Mouse (Mus musculus) kidney, adult 11 months (tissue): Measurements from ENCODE around the gene Slc43a3.
"Not testable (repeated sequence)": the region's sequence is repeated elsewhere in the genome, so short reads cannot be mapped to it uniquely, and the experiment has no call there.

Experiments used
- DNase-seq: peaks from one replicate; pipeline ENCODE4 v3.0.0; 2022

The Slc43a3 gene

DNA sequence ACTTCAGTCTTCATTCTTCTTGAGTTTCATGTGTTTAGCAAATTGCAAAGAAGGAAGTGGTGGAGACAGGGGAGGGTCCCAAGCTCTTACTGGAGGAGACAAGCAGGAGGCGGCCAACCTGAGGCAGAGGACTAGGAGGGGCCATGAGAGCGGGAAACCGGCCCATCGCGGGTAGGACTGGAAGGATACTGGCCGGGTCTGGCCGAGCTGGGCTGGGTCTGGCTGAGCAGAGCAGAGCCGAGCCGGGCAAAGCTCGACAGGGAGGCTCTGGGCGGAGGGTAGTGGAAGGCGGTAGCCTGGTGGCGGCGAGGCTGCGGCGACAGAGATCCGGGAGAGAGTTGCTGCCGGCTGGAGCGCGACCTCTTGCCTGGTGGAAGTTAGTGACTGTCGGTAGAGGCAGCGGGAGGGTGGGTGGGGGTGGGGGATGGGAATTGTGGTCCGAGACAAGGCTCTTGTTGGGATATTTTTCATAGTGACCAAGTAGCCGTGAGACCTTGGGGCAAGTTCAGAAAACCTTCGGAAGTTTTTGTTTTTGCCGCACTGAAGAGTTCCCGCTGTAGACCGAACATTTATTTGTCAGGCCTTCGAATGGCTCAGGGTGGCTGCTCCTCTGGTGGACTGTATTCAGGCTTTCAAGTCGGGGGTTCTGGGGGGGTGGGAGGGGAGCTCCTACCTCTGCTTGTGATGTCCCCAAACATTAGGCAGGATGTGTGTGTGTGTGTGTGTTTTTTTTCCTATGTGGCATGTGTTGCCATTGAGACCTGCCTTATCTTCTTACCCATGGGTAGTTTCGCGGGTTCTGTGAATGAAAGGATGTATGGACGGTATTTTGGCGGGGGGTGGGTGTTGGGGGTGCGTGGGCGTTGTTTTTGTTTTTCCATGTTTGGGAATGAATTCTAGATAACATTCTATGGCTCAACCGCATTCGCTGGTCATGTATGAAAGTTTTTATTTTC lies at the start of gene Slc43a3:
Gene Slc43a3 (plus strand): TSS at position 106 of the 956 bp plus-strand sequence.
- peak; percentile 80 for DNase-seq

DNA sequence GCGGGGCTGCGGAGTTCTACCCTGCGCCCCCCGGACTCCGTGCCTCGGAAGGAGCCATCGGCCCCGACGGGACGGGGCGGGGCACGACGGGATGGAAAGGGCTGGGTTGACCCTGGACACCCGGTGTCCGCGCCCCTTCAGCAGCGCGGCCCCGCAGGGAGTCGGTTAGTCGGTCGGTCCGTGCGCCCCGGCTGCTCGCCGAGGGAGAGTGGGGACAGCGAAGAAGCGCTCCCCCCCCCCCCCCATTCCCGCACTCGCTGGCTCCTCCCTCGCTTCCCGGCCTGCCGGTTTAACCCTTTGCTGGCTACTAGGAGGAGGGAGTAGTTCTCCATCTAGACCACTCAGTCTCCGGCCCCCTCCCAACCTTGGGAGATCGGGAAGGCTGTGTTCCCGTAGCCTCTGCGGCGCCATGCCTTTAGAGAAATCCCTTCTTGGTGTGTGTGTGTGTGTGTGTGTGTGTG lies 49.5 kb upstream of the Slc43a3 start:
- no peak for DNase-seq

DNA sequence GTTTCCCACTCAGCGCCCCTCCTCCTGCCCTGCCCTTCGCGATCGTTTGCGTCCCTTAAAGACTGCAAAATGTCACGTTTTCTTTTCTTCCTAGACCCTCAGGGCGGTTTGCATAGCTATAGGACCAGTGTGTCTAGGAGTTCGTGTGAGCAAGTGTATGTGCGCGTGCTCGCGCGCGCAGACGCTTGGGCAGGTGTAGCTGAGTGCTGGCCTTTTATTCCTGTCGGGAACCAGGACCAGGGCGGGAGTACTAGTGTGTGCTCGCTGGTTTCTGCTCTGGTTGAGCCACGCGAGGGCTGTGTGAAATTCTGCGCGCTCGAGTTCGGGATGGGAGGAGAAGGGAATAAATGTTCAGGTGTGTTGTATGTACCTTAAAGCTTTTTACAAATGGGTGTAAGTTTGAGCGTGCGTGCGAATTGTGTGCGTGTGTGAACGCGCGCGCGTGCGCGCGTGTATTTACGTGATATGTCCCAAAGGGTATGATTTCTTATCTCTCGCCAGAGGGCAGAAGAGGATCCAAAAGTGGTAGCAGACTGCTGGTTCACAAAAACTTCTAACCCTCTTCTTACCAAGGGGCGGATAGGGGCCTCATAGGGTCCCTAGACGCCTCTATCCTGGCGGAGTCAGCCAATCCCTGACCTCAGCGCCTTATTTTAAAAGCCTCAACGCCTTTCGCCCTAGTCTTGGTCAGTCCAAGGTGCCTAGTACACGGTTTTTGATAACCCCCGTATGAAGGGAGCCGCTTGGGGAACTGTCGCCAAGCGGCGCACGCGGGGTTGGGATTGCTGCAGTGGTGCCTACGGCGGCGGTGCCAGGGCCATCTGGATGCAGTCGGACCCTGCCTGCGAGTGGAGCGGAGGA lies 48.7 kb upstream of the Slc43a3 start:
- DNase-seq = peak; percentile 42

GRCm38 (mm10) chr2:84888657-84889315 lies 47.6 kb upstream of the Slc43a3 start:
- DNase-seq = peak; percentile 55

DNA sequence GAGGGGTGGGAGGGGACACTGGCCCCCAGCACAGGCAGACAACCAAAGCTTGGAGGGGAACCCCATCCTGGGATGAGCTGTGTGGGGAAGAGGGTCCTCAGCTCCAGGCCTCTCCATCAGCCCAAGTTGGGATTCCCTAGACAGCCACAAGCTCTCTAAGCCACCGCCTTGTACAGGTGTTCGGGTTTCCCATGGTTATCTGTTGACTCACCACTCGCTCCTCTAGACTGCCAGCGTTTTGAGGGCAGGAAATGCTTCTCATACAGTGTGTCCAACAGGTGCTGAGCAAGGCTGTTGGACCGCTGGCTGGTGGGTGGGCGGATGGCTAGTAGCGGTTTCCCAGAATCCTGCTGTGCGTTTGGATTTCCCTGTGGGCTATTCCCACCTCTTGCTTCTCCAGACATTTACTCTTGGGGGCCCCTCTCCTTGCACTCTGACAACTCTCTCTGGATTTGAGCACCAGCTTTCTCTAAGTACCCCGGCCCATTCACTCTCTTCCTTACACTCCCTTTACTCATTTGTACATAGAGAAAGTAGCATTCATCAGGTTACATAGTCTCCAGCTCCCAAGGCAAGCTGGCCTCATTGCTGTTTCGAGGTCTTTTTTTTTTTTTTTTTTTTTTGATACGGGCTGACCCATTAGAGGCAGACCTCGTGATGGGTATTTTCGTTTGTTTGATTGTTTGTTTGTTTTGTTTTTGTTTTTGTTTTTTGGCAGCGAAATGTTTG lies 46.9 kb upstream of the Slc43a3 start:
- no peak for DNase-seq

- DNase-seq = peak; percentile 71
These were observed 46.4 kb upstream of the Slc43a3 start for GRCm38 (mm10) chr2:84890045-84890340.

- no peak for DNase-seq
These were observed 43.0 kb upstream of the Slc43a3 start for GRCm38 (mm10) chr2:84893359-84893758.

DNA sequence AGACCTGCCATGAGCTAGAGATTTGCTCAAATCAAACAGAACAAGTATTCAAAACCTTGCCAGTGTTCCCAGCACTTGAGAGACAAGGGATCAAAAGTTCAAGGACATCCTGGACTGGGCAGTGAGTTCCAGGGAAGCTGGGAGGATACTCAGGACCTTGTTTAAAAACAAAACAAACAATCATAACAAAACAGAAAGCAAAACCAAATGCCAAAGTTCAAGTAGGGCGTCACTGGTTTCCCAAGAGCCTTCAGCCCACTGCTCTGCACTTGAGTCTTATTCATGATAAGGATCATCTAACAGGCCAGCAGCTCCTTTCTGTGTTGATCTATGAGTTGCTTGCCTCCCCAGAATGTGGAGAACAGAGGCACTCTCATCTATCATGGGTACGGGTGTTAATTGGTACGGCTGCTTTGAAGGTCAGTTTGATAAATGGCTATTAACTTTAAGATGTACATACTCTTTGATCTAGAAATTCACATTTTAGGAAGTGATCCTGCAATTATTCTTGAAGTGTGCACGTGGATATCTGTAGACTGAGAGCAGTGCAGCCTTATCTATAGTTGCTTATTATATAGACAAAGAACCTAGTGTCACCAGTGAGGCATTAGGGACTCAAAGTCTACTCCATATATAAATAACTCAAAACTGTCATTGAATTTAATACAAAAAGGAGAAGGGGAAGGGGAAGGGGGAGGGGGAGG lies 40.7 kb upstream of the Slc43a3 start:
- no peak for DNase-seq

DNA sequence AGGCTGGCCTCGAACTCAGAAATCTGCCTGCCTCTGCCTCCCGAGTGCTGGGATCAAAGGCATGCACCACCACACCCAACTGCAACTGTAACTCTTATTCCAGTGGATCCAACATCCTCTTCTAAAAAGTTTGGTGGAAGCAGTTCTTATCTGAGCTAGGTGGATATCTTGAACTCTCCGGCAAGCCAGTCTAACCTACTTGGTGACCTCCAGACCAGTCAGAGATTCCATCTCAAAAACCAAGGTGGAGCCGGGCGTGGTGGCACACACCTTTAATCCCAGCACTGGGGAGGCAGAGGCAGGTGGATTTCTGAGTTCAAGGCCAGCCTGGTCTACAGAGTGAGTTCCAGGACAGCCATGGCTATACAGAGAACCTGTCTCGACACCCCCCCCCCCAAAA lies 39.7 kb upstream of the Slc43a3 start:
- not testable (repeated sequence) for DNase-seq

DNA sequence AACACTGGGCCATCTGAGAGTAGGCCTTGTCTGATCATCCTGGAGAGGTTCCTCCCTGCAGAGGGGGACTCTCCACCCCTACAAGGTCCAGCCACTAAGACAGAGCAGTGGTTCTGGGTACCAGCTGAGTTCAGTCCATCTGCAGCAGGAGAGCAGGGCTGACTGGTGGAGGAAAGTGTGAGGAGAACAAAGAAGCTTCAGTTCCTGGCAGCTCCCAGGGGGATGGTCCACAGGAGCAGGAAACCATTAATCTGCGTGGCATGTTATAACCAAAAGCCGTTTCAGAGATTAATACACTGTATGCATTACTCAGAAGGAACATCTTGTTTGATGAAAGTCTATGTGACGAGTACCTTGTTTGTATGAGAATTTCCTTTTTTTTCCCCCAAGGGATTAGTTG lies 23.7 kb upstream of the Slc43a3 start:
- no peak for DNase-seq

- no peak for DNase-seq
These were observed 22.5 kb upstream of the Slc43a3 start for GRCm38 (mm10) chr2:84913881-84914280.

DNA sequence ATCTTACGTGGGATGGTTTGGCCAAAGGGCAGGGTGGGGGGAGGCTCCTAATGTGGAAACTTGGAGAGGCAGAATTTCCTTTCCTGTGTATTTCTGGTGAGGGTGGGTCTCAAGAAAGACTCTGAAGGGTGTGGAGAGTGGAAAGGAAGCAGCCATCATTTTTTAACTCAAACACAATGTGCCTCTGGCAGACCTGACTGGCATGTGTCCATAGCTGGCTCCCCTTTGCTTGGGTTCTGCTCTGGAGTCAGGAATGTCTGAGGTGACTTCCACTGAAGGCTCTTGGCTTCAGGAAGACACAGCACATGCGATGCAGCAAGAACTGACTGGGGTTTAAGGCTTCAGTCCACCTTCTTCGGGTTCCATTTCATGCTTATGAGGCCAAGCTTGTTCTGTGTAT lies 21.0 kb upstream of the Slc43a3 start:
- DNase-seq = peak; percentile 24

DNA sequence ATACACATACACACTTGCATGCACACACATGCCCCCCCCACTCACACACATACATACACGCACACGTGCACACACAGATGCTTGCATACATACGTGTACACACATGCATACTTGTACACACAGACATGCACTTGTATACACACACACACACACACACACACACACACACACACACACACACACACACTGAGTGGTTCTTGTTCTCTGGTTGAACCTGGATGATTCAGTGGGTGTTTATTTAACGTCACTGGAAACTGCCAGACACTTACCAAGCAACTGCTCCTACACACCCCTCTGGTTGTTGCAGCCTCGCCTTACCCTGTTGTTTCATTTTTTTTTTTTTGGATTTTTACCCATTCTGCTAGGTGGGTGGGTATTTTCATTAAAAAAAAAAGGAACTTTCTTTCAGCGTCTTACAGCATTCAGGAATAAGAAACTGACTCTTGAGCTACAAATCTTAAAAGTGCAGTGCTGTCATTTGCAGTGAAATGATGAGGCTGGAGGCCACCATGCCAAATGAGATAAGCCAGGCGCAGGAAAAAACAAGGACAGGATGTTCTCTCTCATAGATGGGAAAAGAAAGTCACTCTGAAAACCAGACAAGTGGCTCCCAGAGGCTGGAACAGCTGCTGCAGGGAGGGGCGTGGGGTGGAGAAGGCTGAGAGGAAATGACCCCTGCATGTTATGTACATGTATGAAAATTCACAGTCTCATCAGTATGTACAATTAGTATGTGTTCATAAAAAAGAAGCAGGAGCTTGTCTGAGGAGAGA lies 19.6 kb upstream of the Slc43a3 start:
- peak; percentile 76 for DNase-seq

DNA sequence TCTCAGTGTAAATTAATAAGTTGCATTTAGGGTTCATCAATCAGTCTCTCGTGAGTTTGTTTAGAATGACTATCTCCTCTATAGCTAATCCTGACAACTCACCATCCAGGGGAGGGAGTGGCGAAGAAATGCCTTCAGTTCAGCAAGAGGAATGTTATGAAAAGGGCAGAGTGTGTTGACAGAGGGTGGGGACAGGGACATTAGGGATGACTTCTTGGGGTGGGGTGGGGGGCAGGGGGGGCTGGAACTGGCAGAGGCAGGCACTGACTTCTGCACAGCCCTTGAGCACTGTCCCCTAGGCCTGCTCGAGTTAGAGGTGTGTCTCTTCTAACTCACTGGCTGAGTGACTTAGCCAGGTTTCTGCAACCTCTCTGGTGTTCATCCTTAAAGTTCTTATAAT lies 18.2 kb upstream of the Slc43a3 start:
- DNase-seq = no peak

GRCm38 (mm10) chr2:84919601-84920108 lies 16.7 kb upstream of the Slc43a3 start:
- no peak for DNase-seq

DNA sequence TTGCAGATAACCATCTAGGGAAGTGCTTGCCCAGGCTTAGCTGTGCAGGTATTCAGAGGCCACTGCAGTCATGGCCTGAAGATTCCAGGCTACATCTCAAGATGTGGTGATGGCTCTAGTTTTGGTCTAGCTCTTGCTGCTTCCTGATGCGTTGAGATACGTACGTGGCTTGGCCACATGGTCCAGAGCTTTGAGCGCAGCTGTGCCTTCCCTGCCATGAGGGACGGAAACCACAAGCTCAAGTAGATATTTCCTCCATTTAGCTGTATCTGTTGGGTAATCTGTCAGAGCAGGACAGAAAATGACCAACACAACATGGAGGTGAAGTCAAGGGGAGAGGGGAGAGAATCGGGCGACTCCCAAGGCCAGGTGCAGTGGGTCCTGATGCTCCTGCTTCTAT lies 6.2 kb upstream of the Slc43a3 start:
- DNase-seq = no peak

DNA sequence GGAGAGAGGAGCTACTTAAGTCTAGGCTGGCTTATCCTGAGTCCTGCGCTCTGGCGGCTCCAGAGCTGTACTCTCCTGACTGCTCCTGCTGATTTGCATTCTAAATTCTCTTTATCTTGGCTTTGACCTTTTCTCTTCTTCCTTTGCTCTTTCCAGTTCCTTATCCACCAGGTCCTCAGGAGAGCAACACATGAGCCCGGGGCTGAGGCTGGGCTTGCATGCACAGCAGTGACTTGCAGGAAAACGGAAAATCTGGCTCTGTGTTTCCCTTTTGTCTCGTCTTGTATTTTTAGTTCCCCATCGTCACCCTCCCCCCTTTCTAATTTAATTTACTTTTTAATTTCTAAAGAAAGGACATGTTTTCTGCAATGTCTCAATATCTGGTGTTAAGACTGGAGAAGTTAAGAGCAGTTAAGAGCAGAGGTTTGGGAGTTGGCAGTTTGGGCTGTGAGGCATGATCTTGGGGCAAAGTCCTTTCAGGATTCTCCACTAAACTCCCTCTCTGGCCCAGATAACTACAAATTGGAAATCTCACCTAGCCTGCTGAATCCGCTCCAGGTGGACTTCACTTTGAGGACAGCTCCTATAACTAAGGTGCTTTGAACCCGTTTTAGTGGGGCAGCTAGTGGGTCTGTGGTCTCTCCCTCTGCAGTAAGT lies 2.3 kb upstream of the Slc43a3 start:
- DNase-seq = peak; percentile 23

DNA sequence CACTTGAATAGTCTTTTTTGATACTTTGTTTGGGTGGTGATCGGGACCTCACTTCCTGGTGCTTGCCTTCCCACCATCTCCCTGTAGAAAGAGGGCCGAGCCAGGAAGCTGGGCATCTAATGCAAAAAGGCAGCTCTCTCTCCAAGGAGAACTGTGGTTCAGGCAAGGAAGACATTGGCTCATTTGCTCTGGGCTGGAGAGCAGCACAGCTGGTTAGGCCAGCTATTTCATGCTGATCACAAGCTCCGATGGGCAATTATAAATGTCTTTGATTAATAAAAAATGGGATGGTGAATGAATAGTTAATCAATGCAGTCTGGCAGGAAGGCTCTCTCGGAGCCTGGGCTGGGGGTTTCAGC lies 1.8 kb upstream of the Slc43a3 start:
- no peak for DNase-seq

DNA sequence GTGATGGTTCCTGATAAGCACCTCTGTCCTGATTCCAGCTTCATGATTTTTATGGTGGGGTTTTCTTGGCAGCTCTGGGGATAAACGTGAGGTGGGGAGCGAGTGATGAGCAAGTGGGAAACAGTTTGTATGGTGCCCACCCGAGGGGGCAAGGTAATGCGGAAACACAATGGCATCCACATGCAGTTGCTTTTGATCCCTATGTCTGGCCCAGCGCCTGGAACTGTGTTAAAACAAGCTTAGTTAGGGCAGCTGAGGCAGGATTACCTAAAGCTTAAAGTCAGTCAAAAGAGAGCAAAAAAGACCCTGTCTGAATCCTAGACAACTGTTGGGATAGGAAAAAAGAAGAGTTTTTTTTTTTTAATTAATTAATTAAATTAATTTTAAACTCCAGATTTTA lies 1.3 kb upstream of the Slc43a3 start:
- no peak for DNase-seq

GRCm38 (mm10) chr2:84937491-84938150 lies 1.2 kb downstream of the Slc43a3 start:
- DNase-seq = no peak
